Mouse (Mus musculus) hindbrain, embryonic 12.5 days (tissue): Measurements from ENCODE around the gene Fry. TPM values are rescaled to one million over a fixed set of nuclear protein-coding genes. Genes with fewer than 3 reads are reported as not detected.
"Not testable (repeated sequence)": the region's sequence is repeated elsewhere in the genome, so short reads cannot be mapped to it uniquely, and the experiment has no call there.

ENCODE experiments used
- ATAC-seq: fragments of 200-750 bp; cut with Nextera tagmentation; 2 replicates; pipeline ENCODE4 v1.8.0; 2017; ENCODE audit warnings: moderate TSS enrichment; ENCODE audit not compliant: low FRiP score
- H3K27ac ChIP-seq: fragments of 300-500 bp; sonication (generic); 2 replicates; pipeline ENCODE4 v1.5.1; 2016; ENCODE audit warnings: mild to moderate bottlenecking
- H3K27me3 ChIP-seq: fragments of 300-500 bp; sonication (generic); 2 replicates; pipeline ENCODE4 v1.6.1; 2016; ENCODE audit warnings: mild to moderate bottlenecking
- H3K36me3 ChIP-seq: fragments of 300-500 bp; sonication (generic); 2 replicates; pipeline ENCODE4 v1.6.1; 2016; ENCODE audit warnings: mild to moderate bottlenecking
- H3K4me1 ChIP-seq: fragments of 300-500 bp; sonication (generic); 2 replicates; pipeline ENCODE4 v1.6.1; 2016
- H3K4me2 ChIP-seq: fragments of 300-500 bp; sonication (generic); replicated peaks from 2 replicates; pipeline ENCODE4 v1.6.1; 2016; ENCODE audit warnings: mild to moderate bottlenecking
- H3K4me3 ChIP-seq: fragments of 300-500 bp; sonication (generic); 2 replicates; pipeline ENCODE4 v1.5.1; 2016; ENCODE audit warnings: mild to moderate bottlenecking
- H3K9ac ChIP-seq: fragments of 300-500 bp; sonication (generic); 2 replicates; pipeline ENCODE4 v1.6.1; 2016; ENCODE audit warnings: mild to moderate bottlenecking, moderate library complexity
- H3K9me3 ChIP-seq: fragments of 300-500 bp; sonication (generic); replicated peaks from 2 replicates; pipeline ENCODE4 v1.6.1; 2016; ENCODE audit warnings: mild to moderate bottlenecking
- WGBS: fragments of 180-500 bp; shearing (Covaris S2); methylation state at CpG from one replicate; pipeline ENCODE4 v1.1.7; 2016; 5-methylcytosine and 5-hydroxymethylcytosine counted together
- polyA plus RNA-seq: library from polyadenylated mRNA; unstranded; fragments of >200 nt; fragmentation: Nextera tagmentation; extraction: Ambion mirVana; gene quantifications from 2 replicates; pipeline ENCODE4 v1.2.1, GENCODE M21; 2016

The Fry gene
- polyA plus RNA-seq, 1 experiment from 2014 or later: 27.9 TPM

DNA sequence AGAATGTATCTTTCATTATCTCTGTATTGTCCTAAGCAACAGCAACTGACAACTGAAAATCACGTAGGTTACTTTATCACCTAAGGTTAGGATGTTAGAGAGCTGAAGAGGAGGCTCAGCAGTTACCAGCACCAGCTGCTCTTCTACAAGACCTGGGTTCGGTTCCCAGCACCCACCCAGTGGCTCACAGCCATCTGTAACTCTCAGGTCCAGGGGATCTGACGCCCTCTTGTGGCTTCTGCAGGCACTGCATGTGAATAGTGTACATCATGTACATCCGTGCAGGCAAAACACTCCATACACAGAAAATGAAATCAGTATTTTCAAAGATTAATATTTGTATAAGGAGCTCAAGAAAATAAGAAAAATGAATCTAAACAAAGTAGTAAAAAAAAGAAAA lies 341.4 kb downstream of the Fry start:
- H3K9me3 ChIP-seq: no peaks in the 10 kb centered on the region
- H3K27ac ChIP-seq: no peak overlapping the region
- 72% methylated on average over 4 of the region's 4 CpGs for WGBS
- H3K4me2 ChIP-seq: no peak overlapping the region
- peaks cover 18% of the 10 kb centered on the region for H3K36me3 ChIP-seq
- no peak for ATAC-seq
- no peak overlapping the region for H3K4me3 ChIP-seq
- peaks cover 6% of the 10 kb centered on the region; the same call in 1 of the 2 replicates for H3K4me1 ChIP-seq
- H3K27me3 ChIP-seq: no peaks in the 10 kb centered on the region
- no peak overlapping the region for H3K9ac ChIP-seq

GRCm38 (mm10) chr5:150464721-150465120 lies 346.3 kb downstream of the Fry start:
- Histone ChIP-seq H3K9me3 (no peaks in the 10 kb centered on the region), H3K9ac (no peak overlapping the region), H3K36me3 (peaks cover 8% of the 10 kb centered on the region; the same call in 1 of the 2 replicates), H3K4me1 (no peaks in the 10 kb centered on the region), H3K4me3 (no peak overlapping the region), H3K27ac (no peak overlapping the region), H3K4me2 (no peak overlapping the region), H3K27me3 (no peaks in the 10 kb centered on the region)
- WGBS: 64% methylated on average over 3 of the region's 3 CpGs
- ATAC-seq: no peak

- no peaks in the 10 kb centered on the region for H3K9me3 ChIP-seq
- WGBS: 87% methylated on average over 6 of the region's 6 CpGs
- no peaks in the 10 kb centered on the region for H3K27me3 ChIP-seq
- H3K27ac ChIP-seq: no peak overlapping the region
- ATAC-seq: no peak
- H3K4me1 ChIP-seq: no peaks in the 10 kb centered on the region
- no peak overlapping the region for H3K4me3 ChIP-seq
- 0 out of 2 replicates have a peak, but pooled peaks cover 6% of the 10 kb centered on the region for H3K36me3 ChIP-seq
- no peak overlapping the region for H3K4me2 ChIP-seq
- H3K9ac ChIP-seq: no peak overlapping the region
Measured at GRCm38 (mm10) chr5:150465218-150465617, 346.8 kb downstream of the Fry start.

GRCm38 (mm10) chr5:150466132-150466531 lies 347.7 kb downstream of the Fry start:
- Histone ChIP-seq H3K36me3 (peaks cover 11% of the 10 kb centered on the region; the same call in 1 of the 2 replicates), H3K4me2 (no peak overlapping the region), H3K27me3 (no peaks in the 10 kb centered on the region), H3K27ac (no peak overlapping the region), H3K9me3 (no peaks in the 10 kb centered on the region), H3K4me3 (no peak overlapping the region), H3K9ac (no peak overlapping the region), H3K4me1 (no peaks in the 10 kb centered on the region)
- no peak for ATAC-seq
- WGBS: 86% methylated on average over 12 of the region's 12 CpGs

- H3K36me3 ChIP-seq: peaks cover 24% of the 10 kb centered on the region
- H3K4me2 ChIP-seq: no peak overlapping the region
- no peaks in the 10 kb centered on the region for H3K27me3 ChIP-seq
- H3K9me3 ChIP-seq: 0 out of 2 replicates have a peak, but pooled peaks cover 4% of the 10 kb centered on the region
- H3K4me1 ChIP-seq: no peaks in the 10 kb centered on the region
- no peak overlapping the region for H3K27ac ChIP-seq
- H3K4me3 ChIP-seq: no peak overlapping the region
- no peak overlapping the region for H3K9ac ChIP-seq
- ATAC-seq: no peak
- WGBS: 81% methylated on average over 6 of the region's 6 CpGs
Measured at GRCm38 (mm10) chr5:150468431-150468830, 350.0 kb downstream of the Fry start.

DNA sequence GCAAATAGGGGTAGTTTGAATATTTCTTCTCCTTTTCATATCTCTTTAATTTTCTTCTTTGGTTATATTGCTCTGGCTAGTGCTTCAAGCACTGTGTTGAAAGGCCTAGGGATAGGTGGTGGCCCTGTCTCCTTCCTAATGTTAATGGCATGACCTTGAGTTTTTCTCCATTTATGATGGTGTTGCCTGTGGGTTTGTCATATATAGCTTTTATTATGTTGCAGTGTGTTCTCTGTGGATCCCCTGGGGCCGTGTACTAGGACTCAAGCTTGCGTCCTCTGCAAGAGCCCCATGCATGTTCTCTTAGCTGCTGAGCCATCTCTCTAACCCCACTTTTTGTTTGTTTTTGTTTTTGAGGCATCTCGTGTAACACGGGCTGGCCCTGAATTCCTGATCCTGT lies 358.9 kb downstream of the Fry start:
- 70% methylated on average over 4 of the region's 4 CpGs for WGBS
- H3K36me3 ChIP-seq: peaks cover 15% of the 10 kb centered on the region
- H3K9ac ChIP-seq: no peak overlapping the region
- no peak overlapping the region for H3K4me2 ChIP-seq
- no peaks in the 10 kb centered on the region for H3K4me1 ChIP-seq
- no peaks in the 10 kb centered on the region for H3K27me3 ChIP-seq
- no peak for ATAC-seq
- no peak overlapping the region for H3K4me3 ChIP-seq
- H3K9me3 ChIP-seq: 0 out of 2 replicates have a peak, but pooled peaks cover 4% of the 10 kb centered on the region
- no peak overlapping the region for H3K27ac ChIP-seq

GRCm38 (mm10) chr5:150478612-150479011 lies 360.2 kb downstream of the Fry start:
- no peak overlapping the region for H3K4me2 ChIP-seq
- H3K9me3 ChIP-seq: no peaks in the 10 kb centered on the region
- H3K27ac ChIP-seq: no peak overlapping the region
- no peak for ATAC-seq
- H3K36me3 ChIP-seq: peaks cover 14% of the 10 kb centered on the region
- WGBS: 76% methylated on average over 4 of the region's 4 CpGs
- no peak overlapping the region for H3K9ac ChIP-seq
- no peaks in the 10 kb centered on the region for H3K4me1 ChIP-seq
- no peak overlapping the region for H3K4me3 ChIP-seq
- H3K27me3 ChIP-seq: no peaks in the 10 kb centered on the region

GRCm38 (mm10) chr5:150485198-150485597 lies 366.8 kb downstream of the Fry start:
- H3K27me3 ChIP-seq: no peaks in the 10 kb centered on the region
- H3K9ac ChIP-seq: no peak overlapping the region
- no peak overlapping the region for H3K4me2 ChIP-seq
- no peaks in the 10 kb centered on the region for H3K4me1 ChIP-seq
- H3K4me3 ChIP-seq: no peak overlapping the region
- no peak overlapping the region for H3K27ac ChIP-seq
- WGBS: 78% methylated on average over 3 of the region's 3 CpGs
- H3K36me3 ChIP-seq: peaks cover 14% of the 10 kb centered on the region
- ATAC-seq: no peak
- H3K9me3 ChIP-seq: no peaks in the 10 kb centered on the region

DNA sequence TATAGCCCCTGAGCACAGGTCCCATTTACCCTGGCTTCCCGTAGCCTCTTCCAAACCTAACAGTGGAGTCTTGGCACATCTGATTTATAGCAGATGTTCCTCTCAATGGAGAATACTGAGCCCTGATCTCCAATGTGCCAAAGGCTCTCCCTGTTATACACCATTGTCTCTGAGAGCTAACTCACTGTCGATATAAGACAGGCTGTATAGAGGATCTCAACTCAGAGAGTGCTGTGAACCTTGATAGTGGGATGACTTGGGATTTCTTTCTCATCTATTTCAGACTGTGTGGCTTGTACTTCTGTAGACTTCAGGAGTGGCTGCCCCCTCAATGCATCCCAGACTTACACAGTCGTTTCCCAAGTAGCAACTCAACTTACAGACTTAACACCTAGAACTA lies 371.8 kb downstream of the Fry start:
- Histone ChIP-seq H3K4me1 (no peaks in the 10 kb centered on the region), H3K27me3 (no peaks in the 10 kb centered on the region), H3K27ac (no peak overlapping the region), H3K9ac (no peak overlapping the region), H3K9me3 (no peaks in the 10 kb centered on the region), H3K4me2 (no peak overlapping the region), H3K4me3 (no peak overlapping the region), H3K36me3 (peaks cover 2% of the 10 kb centered on the region; the same call in 1 of the 2 replicates)
- no peak for ATAC-seq
- WGBS: 88% methylated on average over 3 of the region's 3 CpGs

- no peak overlapping the region for H3K4me2 ChIP-seq
- H3K36me3 ChIP-seq: peaks cover 7% of the 10 kb centered on the region
- no peak overlapping the region for H3K4me3 ChIP-seq
- no peak overlapping the region for H3K9ac ChIP-seq
- H3K27me3 ChIP-seq: no peaks in the 10 kb centered on the region
- WGBS: 80% methylated on average over 8 of the region's 8 CpGs
- H3K4me1 ChIP-seq: no peaks in the 10 kb centered on the region
- ATAC-seq: no peak
- no peak overlapping the region for H3K27ac ChIP-seq
- H3K9me3 ChIP-seq: no peaks in the 10 kb centered on the region
Measured at GRCm38 (mm10) chr5:150490821-150491220, 372.4 kb downstream of the Fry start.

DNA sequence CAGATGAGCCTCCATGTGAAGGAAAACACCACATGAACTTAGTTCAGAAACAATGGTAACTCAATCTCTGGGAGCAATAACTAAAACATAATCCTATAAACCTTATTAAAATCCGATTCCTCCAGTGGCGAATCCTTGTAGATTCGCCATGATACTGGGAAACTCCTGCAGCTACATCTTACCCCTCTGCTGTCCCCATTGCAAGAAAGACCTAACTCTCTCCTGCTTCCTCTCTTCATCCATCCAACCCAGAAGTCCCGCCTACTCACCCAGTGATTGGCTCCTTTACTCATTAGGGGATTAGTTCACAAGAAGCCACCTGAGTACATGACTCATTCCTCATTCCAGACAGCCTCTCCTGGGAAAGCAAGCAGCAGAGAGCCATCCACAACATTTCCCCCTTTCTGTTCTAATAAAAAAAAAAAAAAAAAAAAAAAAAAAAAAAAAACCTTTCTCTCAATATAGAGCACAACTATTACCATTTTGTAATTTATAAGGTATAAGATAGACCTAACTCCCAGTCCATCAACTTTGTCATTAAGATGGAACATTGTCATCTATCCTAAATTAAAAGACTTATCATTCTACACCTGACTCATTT lies 373.2 kb downstream of the Fry start:
- not testable (repeated sequence) for H3K9me3 ChIP-seq, H3K27me3 ChIP-seq, H3K4me2 ChIP-seq, H3K27ac ChIP-seq, H3K4me1 ChIP-seq, ATAC-seq, H3K4me3 ChIP-seq, H3K9ac ChIP-seq
- H3K36me3 ChIP-seq: peaks cover 14% of the 10 kb centered on the region
- 93% methylated on average over 4 of the region's 4 CpGs for WGBS

GRCm38 (mm10) chr5:150495792-150496191 lies 377.3 kb downstream of the Fry start:
- no peak for ATAC-seq
- no peak overlapping the region for H3K4me2 ChIP-seq
- no peaks in the 10 kb centered on the region for H3K9me3 ChIP-seq
- H3K4me1 ChIP-seq: no peaks in the 10 kb centered on the region
- H3K36me3 ChIP-seq: peaks cover 14% of the 10 kb centered on the region
- no peak overlapping the region for H3K9ac ChIP-seq
- no peak overlapping the region for H3K27ac ChIP-seq
- H3K4me3 ChIP-seq: no peak overlapping the region
- H3K27me3 ChIP-seq: no peaks in the 10 kb centered on the region
- WGBS: 42% methylated on average over 6 of the region's 6 CpGs

DNA sequence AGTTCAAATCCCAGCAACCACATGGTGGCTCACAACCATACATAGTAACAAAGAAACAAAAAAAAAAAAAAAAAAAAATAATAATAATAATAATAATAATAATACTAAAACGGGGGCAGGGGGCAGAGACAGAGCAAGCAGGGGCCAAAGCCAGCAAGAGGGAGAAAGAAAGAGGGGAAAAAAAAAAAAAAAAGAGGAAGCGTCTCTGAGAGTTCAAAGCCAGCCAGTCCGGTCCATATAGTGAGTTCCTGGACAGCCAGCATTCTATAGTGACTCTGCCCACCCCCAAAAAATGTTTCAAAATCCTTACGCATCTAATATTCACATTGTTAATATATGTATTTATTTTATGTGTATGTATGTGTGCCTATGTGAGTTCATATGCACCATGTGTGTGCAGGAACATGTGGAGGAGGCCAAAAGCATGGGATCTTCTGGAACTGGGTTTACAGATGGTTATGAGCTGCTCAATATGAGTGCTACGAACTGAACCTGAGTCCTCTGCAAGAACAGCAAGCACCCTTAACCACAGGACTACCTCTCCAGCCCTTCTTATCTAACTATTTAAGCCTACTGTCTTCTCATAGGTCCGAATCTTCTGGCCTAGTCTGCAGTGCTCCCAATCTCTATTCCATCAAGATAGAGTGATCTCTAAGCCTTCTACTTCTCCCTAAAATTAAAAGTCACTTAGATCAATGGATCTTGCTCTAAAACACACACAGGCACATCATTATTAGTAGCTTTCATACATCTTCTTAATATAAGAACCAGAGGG lies 392.2 kb downstream of the Fry start:
- ATAC-seq: no peak
- WGBS: 79% methylated on average over 5 of the region's 6 CpGs

More for the DNA sequence above, 392.2 kb downstream of the Fry start:
- Histone ChIP-seq H3K27me3 (no peaks in the 10 kb centered on the region), H3K4me1 (no peaks in the 10 kb centered on the region), H3K9ac (no peak overlapping the region), H3K4me3 (no peak overlapping the region), H3K36me3 (no peaks in the 10 kb centered on the region), H3K9me3 (no peaks in the 10 kb centered on the region), H3K4me2 (no peak overlapping the region), H3K27ac (no peak overlapping the region)
